Mouse (Mus musculus): ENCODE measurements around the gene Fam241a. TPM values are rescaled to one million over a fixed set of nuclear protein-coding genes. Genes with fewer than 3 reads are reported as not detected.

The Fam241a gene
- total and polyA plus RNA-seq, 3 experiments = 1.6 to 12.7 (median 5.3) TPM

- DNase-seq (ENCODE audit: extremely low read depth) = no peak
- no peak overlapping the region for H3K4me2 ChIP-seq (ENCODE audit: insufficient read depth, low read depth, poor library complexity, severe bottlenecking)
- H3K9me3 ChIP-seq (replicated peaks; ENCODE audit: low read length) = no peaks in the 10 kb centered on the region
- peaks cover 0 to 8% of the 10 kb centered on the region in 2 experiments; a peak in 2 of 4 replicates for H3K4me1 ChIP-seq (ENCODE audit: control insufficient read depth in 1 of 2, insufficient read depth in 2 of 2)
- no peaks in the 10 kb centered on the region for H3K36me3 ChIP-seq (replicated peaks in 1 of 2; ENCODE audit: control insufficient read depth in 1 of 2, insufficient read depth in 1 of 2, low read length in 1 of 2)
- dilution Hi-C loops (cut with MboI; ENCODE audit: extremely low pct_ligation_motif_present, extremely low pct_unique_long_range_greater_than_20kb, low sequenced_read_pairs) (no loop called here), in situ Hi-C loops (cut with MboI; ENCODE audit: low pct_ligation_motif_present, low pct_unique_long_range_greater_than_20kb, low sequenced_read_pairs) (no loop called here)
- no peak overlapping the region for H3K27ac ChIP-seq (ENCODE audit: insufficient read depth, low read depth)
- no peak for TF ChIP-seq USF1 (IDR thresholded peaks at IDR 0.05; ENCODE audit: low read depth, low read length)
- no peak for TF ChIP-seq NELFE (IDR thresholded peaks at IDR 0.05; ENCODE audit: low read depth, low read length)
- TF ChIP-seq CHD1 (IDR thresholded peaks at IDR 0.05; ENCODE audit: low read depth, low read length) = no peak
- TF ChIP-seq ZNF384 (IDR thresholded peaks at IDR 0.05; ENCODE audit: low read depth, low read length) = no peak
- TF ChIP-seq MAFK (IDR thresholded peaks at IDR 0.05; ENCODE audit: insufficient replicate concordance, low read length) = no peak
- no peak for TF ChIP-seq EP300 (IDR thresholded peaks at IDR 0.05; ENCODE audit: low read length)
- TF ChIP-seq RAD21 (IDR thresholded peaks at IDR 0.05; ENCODE audit: low read depth, low read length) = no peak
- TF ChIP-seq HCFC1 (IDR thresholded peaks at IDR 0.05; ENCODE audit: low read depth, low read length) = no peak
- no peak for TF ChIP-seq MEF2A (IDR thresholded peaks at IDR 0.05; ENCODE audit: borderline replicate concordance, low read depth, low read length)
- no peak for TF ChIP-seq JUND (conservative IDR thresholded peaks at IDR 0.05; ENCODE audit: low read depth, low read length)
- TF ChIP-seq MXI1 (IDR thresholded peaks at IDR 0.05; ENCODE audit: low read depth, low read length) = no peak
- no peak for TF ChIP-seq MYC (IDR thresholded peaks at IDR 0.05; ENCODE audit: low read depth, low read length)
- H3K4me3 ChIP-seq (replicated peaks in 1 of 3; ENCODE audit: low read depth in 2 of 3, low read length in 2 of 3, poor library complexity in 1 of 3) = no peak overlapping the region
- no peaks in the 10 kb centered on the region for H3K79me2 ChIP-seq (replicated peaks; ENCODE audit: control insufficient read depth, extremely low read depth, insufficient read depth, poor library complexity, severe bottlenecking)
- H3K9ac ChIP-seq (ENCODE audit: insufficient read depth, low read depth) = no peak overlapping the region
- no peaks in the 10 kb centered on the region for H3K27me3 ChIP-seq (replicated peaks)
Measured at GRCm38 (mm10) chr3:127868880-127869279, 27.2 kb downstream of the Fam241a start.

DNA sequence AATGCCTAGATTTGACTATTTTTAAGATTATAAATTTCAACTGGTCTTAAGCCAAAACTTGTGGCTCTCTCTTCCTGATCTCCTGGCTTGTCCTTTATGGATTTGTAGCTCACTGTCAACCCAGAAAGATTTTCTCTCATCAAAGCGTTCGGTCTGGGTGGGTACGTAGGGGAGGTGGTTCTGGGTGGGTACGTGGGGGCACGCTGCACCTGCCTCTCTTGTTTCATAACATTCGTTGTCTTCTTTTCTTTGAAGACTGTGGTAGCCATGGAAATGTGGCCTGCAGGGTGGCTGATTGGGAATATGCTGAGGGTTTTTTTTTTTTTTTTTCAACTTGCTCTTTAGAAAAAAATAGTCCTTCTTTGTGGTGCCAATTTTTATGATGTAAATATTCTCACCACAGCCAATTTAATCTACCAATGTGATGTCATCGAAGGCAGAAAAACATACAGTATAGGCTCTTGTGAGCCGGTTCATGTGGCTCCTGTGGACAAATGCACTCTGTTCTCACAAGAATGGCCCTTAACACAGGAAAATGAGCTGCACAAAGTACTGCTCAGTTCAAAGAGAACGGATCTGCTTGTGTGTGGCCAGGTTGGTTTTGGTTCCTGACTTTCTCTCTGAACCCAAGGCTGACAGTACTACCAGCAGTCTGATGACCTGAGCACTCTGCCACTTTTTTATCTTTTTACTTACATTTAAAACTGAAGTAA lies 27.9 kb downstream of the Fam241a start:
- Histone ChIP-seq H3K27me3 (replicated peaks) (no peaks in the 10 kb centered on the region), H3K4me1 (ENCODE audit: control insufficient read depth in 1 of 2, insufficient read depth in 2 of 2) (peaks cover 0 to 10% of the 10 kb centered on the region in 2 experiments; a peak in 2 of 4 replicates), H3K27ac (ENCODE audit: insufficient read depth, low read depth) (no peak overlapping the region), H3K4me2 (ENCODE audit: insufficient read depth, low read depth, poor library complexity, severe bottlenecking) (no peak overlapping the region), H3K79me2 (replicated peaks; ENCODE audit: control insufficient read depth, extremely low read depth, insufficient read depth, poor library complexity, severe bottlenecking) (no peaks in the 10 kb centered on the region), H3K4me3 (replicated peaks in 1 of 3; ENCODE audit: low read depth in 2 of 3, low read length in 2 of 3, poor library complexity in 1 of 3) (no peak overlapping the region), H3K9ac (ENCODE audit: insufficient read depth, low read depth) (no peak overlapping the region), H3K9me3 (replicated peaks; ENCODE audit: low read length) (no peaks in the 10 kb centered on the region), H3K36me3 (replicated peaks in 1 of 2; ENCODE audit: control insufficient read depth in 1 of 2, insufficient read depth in 1 of 2, low read length in 1 of 2) (no peaks in the 10 kb centered on the region)
- dilution Hi-C loops (cut with MboI; ENCODE audit: extremely low pct_ligation_motif_present, extremely low pct_unique_long_range_greater_than_20kb, low sequenced_read_pairs) = no loop called here
- in situ Hi-C loops (cut with MboI; ENCODE audit: low pct_ligation_motif_present, low pct_unique_long_range_greater_than_20kb, low sequenced_read_pairs) = no loop called here
- no peak for DNase-seq (ENCODE audit: extremely low read depth)
- TF ChIP-seq MAZ (IDR thresholded peaks at IDR 0.05; ENCODE audit: low read depth, low read length) = no peak
- TF ChIP-seq JUN (IDR thresholded peaks at IDR 0.05; ENCODE audit: insufficient read depth, low read depth, low read length) = no peak
- TF ChIP-seq GABPA (IDR thresholded peaks at IDR 0.05; ENCODE audit: insufficient replicate concordance, low read depth, low read length) = no peak
- TF ChIP-seq ELF1 (IDR thresholded peaks at IDR 0.05; ENCODE audit: low read depth, low read length) = no peak
- no peak for TF ChIP-seq POLR2A (IDR thresholded peaks at IDR 0.05; ENCODE audit: low read depth, low read length)
- TF ChIP-seq IRF4 (IDR thresholded peaks at IDR 0.05; ENCODE audit: low read depth, low read length) = no peak
- TF ChIP-seq MAX (IDR thresholded peaks at IDR 0.05; ENCODE audit: low read length) = no peak
- TF ChIP-seq RCOR1 (conservative IDR thresholded peaks at IDR 0.05; ENCODE audit: low read depth, low read length) = no peak
- no peak for TF ChIP-seq KAT2A (IDR thresholded peaks at IDR 0.05; ENCODE audit: insufficient replicate concordance, low read length)
- no peak for TF ChIP-seq MXI1 (IDR thresholded peaks at IDR 0.05; ENCODE audit: low read depth, low read length)
